Mouse (Mus musculus) kidney, embryonic 15.5 days (tissue): Measurements from ENCODE around the gene Rps6kb2. TPM values are rescaled to one million over a fixed set of nuclear protein-coding genes. Genes with fewer than 3 reads are reported as not detected.

Source experiments
- polyA plus RNA-seq: library from polyadenylated mRNA; unstranded; fragments of >200 nt; fragmentation: Nextera tagmentation; extraction: Ambion mirVana; gene quantifications from 2 replicates; pipeline ENCODE4 v1.2.1, GENCODE M21; 2015

Rps6kb2 gene
- polyA plus RNA-seq, 1 experiment from 2014 or later = 58.5 TPM

Other genes starting within 250 kb of the Rps6kb2 start
- 2.9 and 4.1 TPM in 2 replicates for gene Aldh3b1, start 233.5 kb downstream of the Rps6kb2 start, polyA plus RNA-seq
- gene Unc93b1, start 228.2 kb downstream of the Rps6kb2 start, polyA plus RNA-seq = 18.3 and 21.2 TPM in 2 replicates
- gene Aldh3b3, start 204.7 kb downstream of the Rps6kb2 start, polyA plus RNA-seq = 0.06 TPM in 1 of 2 replicates, not detected in the other
- 1.7 and 1.8 TPM in 2 replicates for gene Aldh3b2, start 191.0 kb downstream of the Rps6kb2 start, polyA plus RNA-seq
- 28.6 and 35.0 TPM in 2 replicates for gene Acy3, start 176.8 kb downstream of the Rps6kb2 start, polyA plus RNA-seq
- gene Tbx10, start 170.6 kb downstream of the Rps6kb2 start, polyA plus RNA-seq = 0.75 and 1.5 TPM in 2 replicates
- 31.2 and 36.2 TPM in 2 replicates for gene Nudt8, start 162.8 kb downstream of the Rps6kb2 start, polyA plus RNA-seq
- 3.3 and 4.1 TPM in 2 replicates for gene Gm49405, start 162.7 kb downstream of the Rps6kb2 start, polyA plus RNA-seq
- gene Doc2g, start 160.0 kb downstream of the Rps6kb2 start, polyA plus RNA-seq = 5.0 and 5.1 TPM in 2 replicates
- gene Ndufv1, start 150.5 kb downstream of the Rps6kb2 start, polyA plus RNA-seq = 220 and 237 TPM in 2 replicates
- 529 and 563 TPM in 2 replicates for gene Gstp1, start 125.4 kb downstream of the Rps6kb2 start, polyA plus RNA-seq
- 2.4 and 14.9 TPM in 2 replicates for gene Gstp2, start 117.3 kb downstream of the Rps6kb2 start, polyA plus RNA-seq
- gene Gstp3, start 103.8 kb downstream of the Rps6kb2 start, polyA plus RNA-seq = 0.73 and 1.4 TPM in 2 replicates
- gene Cabp2, start 81.8 kb downstream of the Rps6kb2 start, polyA plus RNA-seq = 0.22 and 0.84 TPM in 2 replicates
- 116 and 117 TPM in 2 replicates for gene Cdk2ap2, start 66.2 kb downstream of the Rps6kb2 start, polyA plus RNA-seq
- gene Pitpnm1, start 63.4 kb downstream of the Rps6kb2 start, polyA plus RNA-seq = 14.0 and 15.8 TPM in 2 replicates
- 98.0 and 108 TPM in 2 replicates for gene Aip, start 37.5 kb downstream of the Rps6kb2 start, polyA plus RNA-seq
- not detected in 2 replicates for gene Gpr152, start 23.6 kb downstream of the Rps6kb2 start, polyA plus RNA-seq
- 0.05 and 0.10 TPM in 2 replicates for gene Cabp4, start 19.3 kb downstream of the Rps6kb2 start, polyA plus RNA-seq
- 165 and 174 TPM in 2 replicates for gene Coro1b, start 14.7 kb downstream of the Rps6kb2 start, polyA plus RNA-seq
- gene Ptprcap, start 9.8 kb downstream of the Rps6kb2 start, polyA plus RNA-seq = 0.42 and 1.2 TPM in 2 replicates
- 2.9 and 3.1 TPM in 2 replicates for gene Carns1, start 12.1 kb upstream of the Rps6kb2 start, polyA plus RNA-seq
- gene Tbc1d10c, start 27.9 kb upstream of the Rps6kb2 start, polyA plus RNA-seq = 2.4 and 3.0 TPM in 2 replicates
- gene Ppp1ca, start 28.7 kb upstream of the Rps6kb2 start, polyA plus RNA-seq = 953 and 971 TPM in 2 replicates
- 37.2 and 38.2 TPM in 2 replicates for gene Rad9a, start 38.3 kb upstream of the Rps6kb2 start, polyA plus RNA-seq
- gene Clcf1, start 50.9 kb upstream of the Rps6kb2 start, polyA plus RNA-seq = 5.1 and 6.8 TPM in 2 replicates
- not detected in 2 replicates for gene AC109138.7, start 51.0 kb upstream of the Rps6kb2 start, polyA plus RNA-seq
- gene Pold4, start 68.5 kb upstream of the Rps6kb2 start, polyA plus RNA-seq = 23.2 and 27.4 TPM in 2 replicates
- 15.1 and 15.9 TPM in 2 replicates for gene Ssh3, start 105.8 kb upstream of the Rps6kb2 start, polyA plus RNA-seq
- 8.3 and 8.5 TPM in 2 replicates for gene Ankrd13d, start 119.8 kb upstream of the Rps6kb2 start, polyA plus RNA-seq
- gene Grk2, start 142.9 kb upstream of the Rps6kb2 start, polyA plus RNA-seq = 15.7 and 17.9 TPM in 2 replicates
- gene Kdm2a, start 234.9 kb upstream of the Rps6kb2 start, polyA plus RNA-seq = 50.2 and 57.4 TPM in 2 replicates